Mouse (Mus musculus) inflammation-experienced regulatory T-cells, adult 6 months (primary cell): ENCODE data around the gene Nhsl2. TPM values are rescaled to one million over a fixed set of nuclear protein-coding genes. Genes with fewer than 3 reads are reported as not detected.

Experiments
- ATAC-seq: one replicate; pipeline ENCODE4 v1.8.0; 2017
- polyA plus RNA-seq, 3 experiments: library from polyadenylated mRNA; unstranded; fragments of 100-300 nt; shearing (Covaris generic); gene quantifications; one replicate each; pipeline ENCODE4 v1.2.1; 2017

Gene Nhsl2
- polyA plus RNA-seq, 3 experiments from 2014 or later = 1.3 to 6.6 (median 1.5) TPM

- no peak for ATAC-seq
Measured at GRCm38 (mm10) chrX:101902597-101902996, 53.4 kb downstream of the Nhsl2 start.

- ATAC-seq = no peak
Measured at GRCm38 (mm10) chrX:101907301-101907700, 58.1 kb downstream of the Nhsl2 start.

GRCm38 (mm10) chrX:101929131-101929530 lies 79.9 kb downstream of the Nhsl2 start:
- no peak for ATAC-seq

GRCm38 (mm10) chrX:101930301-101930700 lies 81.1 kb downstream of the Nhsl2 start:
- ATAC-seq = no peak

GRCm38 (mm10) chrX:101931016-101931415 lies 81.8 kb downstream of the Nhsl2 start:
- no peak for ATAC-seq

- no peak for ATAC-seq
Measured at GRCm38 (mm10) chrX:101932244-101932643, 83.1 kb downstream of the Nhsl2 start.

GRCm38 (mm10) chrX:101933346-101933745 lies 84.2 kb downstream of the Nhsl2 start:
- no peak for ATAC-seq

- no peak for ATAC-seq
Measured at GRCm38 (mm10) chrX:101935291-101935840, 86.2 kb downstream of the Nhsl2 start.

GRCm38 (mm10) chrX:101939486-101939885 lies 90.3 kb downstream of the Nhsl2 start:
- no peak for ATAC-seq

GRCm38 (mm10) chrX:101942461-101942896 lies 93.3 kb downstream of the Nhsl2 start:
- peak; percentile 25 for ATAC-seq

GRCm38 (mm10) chrX:101943743-101944142 lies 94.6 kb downstream of the Nhsl2 start:
- ATAC-seq = no peak

- no peak for ATAC-seq
Measured at GRCm38 (mm10) chrX:101944761-101945330, 95.7 kb downstream of the Nhsl2 start.

- ATAC-seq = no peak
Measured at GRCm38 (mm10) chrX:101952436-101952835, 103.3 kb downstream of the Nhsl2 start.

GRCm38 (mm10) chrX:101953256-101953655 lies 104.1 kb downstream of the Nhsl2 start:
- no peak for ATAC-seq

- peak; percentile 99 for ATAC-seq
Measured at GRCm38 (mm10) chrX:101953787-101954491, 104.8 kb downstream of the Nhsl2 start.

- no peak for ATAC-seq
Measured at GRCm38 (mm10) chrX:101954492-101954851, 105.3 kb downstream of the Nhsl2 start.

GRCm38 (mm10) chrX:101961848-101962247 lies 112.7 kb downstream of the Nhsl2 start:
- no peak for ATAC-seq

- ATAC-seq = no peak
Measured at GRCm38 (mm10) chrX:101963711-101964110, 114.5 kb downstream of the Nhsl2 start.

- no peak for ATAC-seq
Measured at GRCm38 (mm10) chrX:101973028-101973427, 123.8 kb downstream of the Nhsl2 start.

- no peak for ATAC-seq
Measured at GRCm38 (mm10) chrX:101976931-101977330, 127.7 kb downstream of the Nhsl2 start.

GRCm38 (mm10) chrX:101978861-101979260 lies 129.7 kb downstream of the Nhsl2 start:
- ATAC-seq = no peak

GRCm38 (mm10) chrX:101979267-101979666 lies 130.1 kb downstream of the Nhsl2 start:
- peak; percentile 69 for ATAC-seq

- ATAC-seq = no peak
Measured at GRCm38 (mm10) chrX:101980586-101980985, 131.4 kb downstream of the Nhsl2 start.

GRCm38 (mm10) chrX:101981450-101981849 lies 132.3 kb downstream of the Nhsl2 start:
- ATAC-seq = no peak
